Mouse (Mus musculus) natural killer cell, adult 2 months (primary cell): ENCODE results near the gene Acvr1.

Source experiments
- DNase-seq, 2 experiments: peaks; one replicate each; pipeline ENCODE4 v3.0.0; 2022; ENCODE audit warnings: low spot score in 2 of 2

Acvr1 gene

DNA sequence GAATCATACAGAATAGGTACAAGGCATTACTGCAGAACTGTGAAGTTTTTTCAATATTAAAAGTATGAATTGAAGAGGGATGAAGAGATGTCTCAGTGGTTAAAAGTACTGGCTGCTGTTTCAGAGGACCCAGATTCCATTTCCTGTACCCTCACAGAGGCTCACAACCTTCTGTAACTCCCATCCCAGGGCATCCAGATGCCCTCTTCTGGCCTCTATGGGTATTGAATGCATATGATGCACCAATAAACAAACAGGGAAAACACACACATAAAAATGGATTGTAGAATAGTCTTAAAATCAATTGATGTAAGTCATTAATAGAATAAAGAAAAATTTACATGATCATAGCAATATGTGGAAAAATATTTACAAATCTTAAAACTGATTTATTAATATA is 151.9 kb downstream of the Acvr1 start:
- no peak for DNase-seq

DNA sequence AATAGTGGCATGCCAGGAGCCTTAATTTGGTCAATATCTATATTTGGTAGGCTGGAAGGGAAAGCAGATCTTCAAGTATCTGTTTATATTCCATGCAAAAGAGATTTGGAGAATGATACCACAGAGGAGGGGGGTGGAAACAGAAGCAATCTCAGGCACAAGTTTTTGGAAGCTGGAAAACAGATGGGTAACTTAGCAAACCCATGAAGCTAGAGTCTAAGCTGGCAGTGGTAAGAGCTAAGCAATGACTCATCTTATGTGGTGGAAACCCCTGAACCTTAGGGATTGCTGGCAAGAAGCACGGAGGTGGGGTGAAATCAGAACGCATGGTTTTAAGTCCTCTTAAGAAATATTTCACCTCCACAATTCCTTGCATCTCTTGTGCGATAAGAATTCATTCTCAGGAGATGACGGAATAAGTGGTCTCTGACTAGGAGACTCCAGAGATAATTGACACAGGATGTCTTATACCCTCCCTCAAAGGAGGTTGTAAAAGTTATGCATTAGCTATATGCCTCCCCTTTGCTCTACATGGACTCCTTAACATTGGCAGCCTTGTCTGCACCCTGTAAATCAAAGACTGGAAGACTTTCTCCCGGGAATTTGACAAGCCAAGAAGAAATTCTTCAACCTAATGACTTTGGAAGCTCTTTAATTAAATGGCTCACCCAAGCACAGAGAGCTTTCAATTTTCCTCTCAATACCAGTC is 157.9 kb downstream of the Acvr1 start:
- no peak for DNase-seq

DNA sequence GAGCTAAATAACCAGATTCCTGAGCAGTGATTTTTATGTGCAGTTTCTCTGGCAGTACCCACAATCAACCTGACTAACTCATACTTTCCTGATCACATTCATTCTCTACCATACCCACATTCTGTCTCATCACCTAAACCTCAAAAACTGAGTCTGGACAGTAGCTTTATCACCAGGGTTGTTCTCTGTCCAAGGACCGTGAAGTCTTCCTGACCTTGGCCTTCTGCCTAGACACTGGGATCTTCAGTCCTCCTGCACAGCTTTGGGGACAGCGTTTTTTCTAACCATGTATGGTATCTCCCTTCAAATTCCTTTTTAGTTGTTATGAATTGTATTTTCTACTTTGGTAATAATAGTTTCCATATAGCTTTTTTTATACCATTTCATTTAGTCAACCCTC is 163.5 kb downstream of the Acvr1 start:
- no peak for DNase-seq

DNA sequence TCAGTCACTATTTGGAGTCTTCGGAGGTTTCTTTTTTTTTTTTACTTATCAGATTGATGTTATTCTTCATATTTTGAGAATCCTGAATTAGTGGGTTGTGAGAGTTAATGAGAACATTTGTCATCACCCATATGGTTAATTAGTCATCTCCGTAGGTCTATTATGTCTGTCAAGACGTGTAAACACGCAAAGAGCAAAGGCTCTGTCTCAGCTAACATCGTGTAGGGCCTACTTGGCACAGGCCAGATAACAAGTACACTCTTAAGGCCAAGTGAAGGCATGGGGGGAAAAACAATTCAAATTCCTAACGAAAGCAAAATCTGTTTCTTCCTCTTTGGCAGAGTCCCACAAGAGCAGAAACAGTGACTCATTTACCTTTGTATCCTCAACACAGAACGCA is 178.4 kb downstream of the Acvr1 start:
- DNase-seq = no peak

DNA sequence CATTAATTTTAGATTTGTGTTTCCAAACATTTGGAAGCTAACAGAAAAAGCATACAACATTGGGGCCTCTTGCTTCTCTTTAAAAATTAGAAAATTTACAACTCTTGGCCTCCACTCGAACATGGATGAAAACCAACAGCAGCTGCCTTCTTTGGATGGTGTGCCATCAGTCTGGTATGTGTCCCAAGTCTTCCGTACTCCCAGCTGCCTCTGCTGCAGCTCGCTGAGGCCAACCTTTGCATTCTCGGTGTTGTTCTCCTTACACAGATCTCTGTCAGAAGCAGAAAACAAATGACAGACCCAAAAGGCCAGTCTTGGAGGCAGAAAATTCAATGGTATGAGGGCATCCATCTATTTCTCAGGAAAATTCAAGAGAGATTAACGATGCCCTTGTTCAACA is 186.9 kb downstream of the Acvr1 start:
- DNase-seq = no peak

DNA sequence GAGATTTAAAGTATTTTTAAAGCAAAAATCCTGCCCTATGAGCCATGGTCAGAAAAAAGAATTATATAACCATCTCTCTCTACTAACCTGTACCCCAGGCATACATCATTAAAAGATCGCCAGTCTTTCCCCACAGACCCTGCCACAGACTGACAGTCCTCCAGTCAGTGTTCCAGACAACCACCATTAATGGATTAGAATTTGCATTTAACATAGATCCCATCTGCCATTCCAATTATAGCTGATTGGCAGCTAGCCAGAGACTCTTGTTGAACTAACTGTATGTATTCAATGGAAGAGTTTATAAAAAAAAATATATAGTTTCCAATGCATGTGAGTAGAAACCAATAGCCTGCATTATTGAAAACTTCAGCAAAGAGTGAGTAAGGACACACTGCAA is 187.5 kb downstream of the Acvr1 start:
- no peak for DNase-seq

DNA sequence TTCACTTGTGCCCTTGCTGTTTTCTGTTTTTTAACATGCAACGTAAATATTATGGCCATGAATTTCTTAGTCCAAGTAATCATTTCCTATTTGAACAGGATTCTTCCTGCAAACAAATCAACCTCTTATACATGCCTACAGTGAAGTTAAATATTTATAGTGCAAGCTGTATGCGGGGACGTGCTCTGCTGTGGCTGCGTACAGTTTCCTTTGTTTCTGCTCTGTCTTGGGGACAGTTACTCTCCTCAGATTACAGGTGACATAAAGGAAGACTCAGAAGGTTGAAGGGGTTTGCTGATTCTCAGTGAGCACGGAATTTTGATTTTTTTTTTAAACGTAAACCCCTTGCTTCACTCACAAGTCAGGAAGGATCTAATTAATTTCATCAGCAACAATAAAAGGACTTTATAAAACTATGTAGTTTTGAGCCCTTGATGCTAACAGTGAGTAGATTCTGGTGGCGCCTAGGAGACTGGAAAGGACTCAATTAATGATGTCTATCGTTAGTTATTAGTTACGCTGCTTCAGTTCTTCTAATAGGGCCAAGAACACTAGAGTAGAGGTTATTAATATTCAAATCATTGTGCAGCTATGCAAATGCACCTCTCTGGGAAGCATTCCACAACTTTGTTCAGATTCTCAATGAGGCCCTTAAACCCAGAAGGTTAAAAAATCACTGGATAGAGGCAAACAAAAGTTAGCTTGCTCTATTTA is 189.4 kb downstream of the Acvr1 start:
- DNase-seq = no peak

DNA sequence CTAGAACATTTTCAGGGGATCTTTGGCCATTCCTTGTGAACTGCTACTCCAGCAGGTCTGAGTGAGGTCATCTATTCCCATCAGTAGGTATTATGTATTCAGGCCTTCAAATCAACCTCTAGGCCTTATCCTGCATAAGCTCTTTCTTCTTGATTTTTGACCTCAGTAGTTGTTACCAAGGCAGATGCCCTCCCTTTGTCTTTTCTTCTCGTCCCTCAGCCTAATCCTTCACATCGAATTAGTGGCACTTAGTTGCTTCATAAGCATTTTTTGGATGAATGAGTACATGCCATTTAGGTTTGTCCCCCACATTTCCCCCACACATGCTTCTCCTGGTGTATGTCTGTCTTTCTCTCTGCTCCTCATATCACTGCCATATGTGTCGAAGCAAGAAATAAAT is 200.8 kb downstream of the Acvr1 start:
- no peak for DNase-seq

DNA sequence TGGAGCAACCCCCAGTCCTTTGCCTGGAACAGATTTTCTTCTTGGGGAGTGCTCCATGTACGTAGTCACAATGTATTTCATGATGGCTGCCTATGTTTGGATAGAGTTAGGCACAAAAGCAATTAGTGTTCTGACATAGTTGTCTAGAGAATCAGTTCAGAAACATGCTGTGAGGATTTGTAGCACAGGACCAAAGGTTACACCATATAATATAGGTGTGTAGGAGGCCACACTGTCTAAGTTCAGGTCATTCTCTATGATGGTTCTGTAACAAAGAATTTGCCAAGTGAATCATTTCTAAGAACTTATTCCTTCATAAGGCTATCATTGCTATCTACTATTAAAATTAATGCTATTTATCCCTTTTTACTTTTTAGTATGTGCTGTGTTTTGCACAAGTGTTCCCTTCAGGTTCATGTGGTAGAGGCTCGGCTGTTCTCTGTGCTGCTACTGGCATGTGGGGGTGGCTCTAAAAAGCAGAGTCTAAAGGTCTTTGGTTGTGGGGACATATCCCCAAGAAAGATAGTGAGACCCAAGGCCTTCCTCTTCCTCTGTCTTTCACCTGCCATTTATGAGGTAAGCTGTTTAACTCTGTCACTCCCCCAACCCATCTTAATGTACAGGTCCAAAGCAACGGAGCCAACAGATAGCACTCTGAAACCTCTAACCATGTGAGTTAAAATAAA is 205.5 kb downstream of the Acvr1 start:
- no peak for DNase-seq

DNA sequence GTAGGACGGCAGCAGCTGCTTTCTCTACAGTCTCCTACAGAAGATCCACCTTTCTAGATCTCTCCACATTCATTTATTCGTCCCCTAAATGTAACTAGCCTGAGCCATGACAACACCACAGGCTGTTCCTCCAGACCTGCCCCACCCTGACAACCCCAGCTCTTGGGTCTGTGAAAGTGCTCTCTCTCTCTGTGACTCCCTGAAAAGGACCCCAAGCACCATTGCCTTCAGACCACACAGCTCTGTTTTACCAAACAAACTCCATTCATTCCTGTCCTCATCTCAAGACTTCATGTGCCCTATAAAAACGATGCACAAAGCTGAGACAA is 208.9 kb downstream of the Acvr1 start:
- DNase-seq = no peak

DNA sequence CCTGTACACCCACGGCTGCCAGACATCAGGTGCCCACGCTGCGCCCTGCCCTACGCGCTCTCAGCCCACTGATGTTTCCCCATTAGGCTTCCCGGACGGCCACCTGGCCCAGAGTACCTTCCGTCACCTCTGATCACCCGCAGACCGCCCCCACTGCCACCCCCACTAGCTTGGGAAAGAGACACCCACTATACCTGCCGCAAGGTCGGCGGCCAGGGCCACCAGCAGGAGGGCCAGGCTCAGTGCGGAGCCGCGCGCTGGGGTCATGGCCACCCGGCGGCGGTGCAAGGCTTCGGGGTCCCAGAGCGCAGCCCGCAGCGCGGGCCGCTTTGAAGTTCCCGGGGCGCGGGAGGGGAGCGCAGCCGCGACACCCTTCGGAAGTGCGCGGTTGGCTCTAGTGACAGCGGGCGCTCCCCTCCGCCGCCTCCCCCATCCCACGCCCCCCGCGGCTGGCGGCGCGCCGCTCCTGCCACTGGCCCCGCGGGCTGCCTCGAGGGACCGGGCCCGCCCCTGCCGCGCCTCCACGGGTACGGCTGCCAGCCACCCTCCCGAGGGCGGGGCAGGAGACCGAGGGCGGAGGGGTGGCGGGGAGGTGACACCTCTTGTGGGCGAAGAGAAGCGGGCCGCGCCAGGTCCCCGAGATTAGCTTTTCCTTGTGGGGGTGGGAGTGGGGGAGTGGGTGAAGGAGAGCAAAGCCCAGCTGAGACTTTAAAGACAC is 209.4 kb downstream of the Acvr1 start, which contains the start of gene Acvr1c:
Acvr1c (minus strand) TSS at position 482 of the 718 bp plus-strand sequence.
- DNase-seq = no peak

DNA sequence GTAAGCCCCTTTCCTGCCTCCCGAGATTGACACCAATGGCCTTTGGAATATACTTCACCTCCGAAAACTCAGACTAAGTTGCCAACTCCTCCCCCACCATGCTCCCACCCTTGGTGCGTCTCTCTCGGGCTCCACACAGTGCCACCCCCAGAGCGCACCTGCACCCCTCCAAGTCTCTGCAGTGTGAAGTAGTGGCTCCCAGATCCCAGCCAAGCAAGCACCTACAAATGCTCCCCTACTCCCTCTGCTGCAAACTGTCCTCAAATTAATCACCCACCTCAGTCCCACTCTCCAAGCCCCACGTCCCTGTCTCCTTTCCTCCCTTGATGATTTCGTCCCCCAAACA is 209.9 kb downstream of the Acvr1 start:
- no peak for DNase-seq

DNA sequence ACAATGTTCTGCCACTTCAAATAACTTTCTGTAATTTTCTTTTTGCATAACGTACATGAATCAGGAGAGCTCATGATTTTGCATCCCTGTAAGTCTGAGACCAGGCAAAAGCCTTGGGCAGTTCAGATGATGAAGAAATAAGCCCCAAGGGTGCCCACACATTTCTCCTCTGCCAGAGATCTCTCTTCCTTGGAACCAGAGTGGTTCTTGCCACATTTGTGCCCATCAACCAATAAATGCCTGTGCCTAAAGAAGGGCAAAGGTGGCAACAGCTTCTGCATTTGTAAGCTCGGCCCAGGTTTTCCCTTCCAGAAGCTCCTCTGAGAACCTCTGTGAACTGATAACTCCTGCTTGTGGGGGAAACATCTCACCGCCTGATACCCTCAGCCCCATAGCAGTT is 212.6 kb downstream of the Acvr1 start:
- DNase-seq = no peak

DNA sequence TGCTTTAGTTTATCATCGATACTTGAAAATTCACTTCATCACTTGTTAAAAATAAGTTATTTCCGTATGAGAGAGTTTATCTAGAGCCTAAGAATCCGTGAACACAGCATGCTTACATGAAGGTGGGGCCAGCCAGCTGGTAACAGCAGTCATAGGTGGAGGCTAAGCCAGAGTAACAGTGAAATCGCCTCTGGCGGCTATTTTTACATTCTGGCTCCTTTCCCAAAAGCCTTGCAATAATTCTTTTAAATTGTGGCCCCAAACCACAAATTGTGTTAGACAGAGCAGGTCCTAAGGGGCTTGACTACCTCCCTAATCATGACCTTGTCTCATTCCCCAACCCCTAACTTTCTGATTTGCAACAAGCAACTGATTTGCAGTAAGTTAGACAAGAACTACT is 214.1 kb downstream of the Acvr1 start:
- no peak for DNase-seq

DNA sequence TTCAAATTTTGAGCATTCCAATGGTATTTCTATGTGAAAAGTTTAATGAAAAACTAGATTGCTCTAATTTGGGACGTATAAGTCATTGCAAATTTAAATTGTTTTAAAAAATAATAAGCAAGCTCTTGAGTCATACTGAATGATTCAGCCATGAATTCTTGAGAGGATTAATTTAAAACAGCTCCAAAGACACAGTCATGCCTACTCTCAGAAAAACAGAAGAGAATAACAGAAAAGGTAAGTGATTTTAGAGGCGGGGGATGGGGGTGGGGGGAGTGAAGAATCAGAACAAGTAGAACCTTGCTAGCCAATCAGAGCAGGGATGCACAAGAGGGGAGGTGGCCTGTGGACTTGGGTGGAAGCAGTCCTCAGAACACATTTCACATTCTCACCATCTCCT is 216.3 kb downstream of the Acvr1 start:
- no peak for DNase-seq
